Mouse (Mus musculus) hindbrain, embryonic 11.5 days (tissue): ENCODE measurements around the gene Olfr769. TPM values are rescaled to one million over a fixed set of nuclear protein-coding genes. Genes with fewer than 3 reads are reported as not detected.
"Not testable (repeated sequence)": the region's sequence is repeated elsewhere in the genome, so short reads cannot be mapped to it uniquely, and the experiment has no call there.

Experiments
- ATAC-seq: fragments of 200-750 bp; cut with Nextera tagmentation; 2 replicates; pipeline ENCODE4 v1.8.0; 2017; ENCODE audit warnings: mild to moderate bottlenecking, moderate TSS enrichment, moderate library complexity; ENCODE audit not compliant: low FRiP score
- DNase-seq: peaks from one replicate; pipeline ENCODE4 v3.0.0-alpha.2; 2015; ENCODE audit warnings: low spot score
- H3K27ac ChIP-seq: fragments of 300-500 bp; sonication (generic); 2 replicates; pipeline ENCODE4 v1.5.1; 2014; ENCODE audit warnings: mild to moderate bottlenecking, low read depth, low read length
- H3K27me3 ChIP-seq: fragments of 300-500 bp; sonication (generic); 2 replicates; pipeline ENCODE4 v1.6.1; 2014; ENCODE audit warnings: mild to moderate bottlenecking, low read length, moderate library complexity, mixed read lengths; ENCODE audit not compliant: control insufficient read depth, insufficient read depth
- H3K36me3 ChIP-seq: fragments of 300-500 bp; sonication (generic); 2 replicates; pipeline ENCODE4 v1.6.1; 2014; ENCODE audit warnings: mild to moderate bottlenecking, low read length, moderate library complexity, mixed read lengths; ENCODE audit not compliant: control insufficient read depth, insufficient read depth
- H3K4me1 ChIP-seq: fragments of 300-500 bp; sonication (generic); replicated peaks from 2 replicates; pipeline ENCODE4 v1.6.1; 2014; ENCODE audit warnings: low read length, mixed read lengths; ENCODE audit not compliant: control insufficient read depth, insufficient read depth
- H3K4me2 ChIP-seq: fragments of 300-500 bp; sonication (generic); replicated peaks from 2 replicates; pipeline ENCODE4 v1.6.1; 2014; ENCODE audit warnings: mild to moderate bottlenecking, low read depth, low read length
- H3K4me3 ChIP-seq: fragments of 300-500 bp; sonication (generic); 2 replicates; pipeline ENCODE4 v1.5.1; 2014; ENCODE audit warnings: low read depth, low read length
- H3K9ac ChIP-seq: fragments of 300-500 bp; sonication (generic); 2 replicates; pipeline ENCODE4 v1.6.1; 2014; ENCODE audit warnings: low read depth, low read length
- H3K9me3 ChIP-seq: fragments of 300-500 bp; sonication (generic); 2 replicates; pipeline ENCODE4 v1.6.1; 2016; ENCODE audit warnings: low read length; ENCODE audit not compliant: control insufficient read depth
- WGBS: fragments of 180-500 bp; shearing (Covaris S2); extraction: QIAGEN DNeasy Blood & Tissue Kit; methylation state at CpG from one replicate; pipeline ENCODE4 v1.1.7; 2014; 5-methylcytosine and 5-hydroxymethylcytosine counted together
- polyA plus RNA-seq: library from polyadenylated mRNA; unstranded; fragments of >200 nt; fragmentation: Nextera tagmentation; extraction: Ambion mirVana; gene quantifications from 2 replicates; pipeline ENCODE4 v1.2.1, GENCODE M21; 2014

The Olfr769 gene
- polyA plus RNA-seq = not detected in 2 replicates

DNA sequence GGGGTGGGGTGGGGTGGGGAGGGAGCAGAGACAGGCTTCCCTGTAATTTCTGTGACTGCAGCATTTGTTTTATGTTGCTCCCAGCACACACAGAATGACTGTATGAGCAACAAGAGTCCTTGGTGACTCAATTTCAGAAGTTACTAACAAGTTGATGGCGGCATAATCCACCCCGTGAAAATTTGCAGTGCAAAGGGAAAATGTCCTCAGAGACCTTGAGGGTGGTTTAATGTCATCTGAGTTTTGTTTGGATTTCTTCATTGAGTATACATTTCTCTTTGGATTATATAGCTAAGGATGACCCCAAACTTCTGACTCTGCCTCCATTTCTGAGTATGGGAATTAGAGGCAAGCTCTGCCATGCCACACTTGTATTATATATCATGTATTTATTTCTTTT is at the start of gene Olfr769:
TSS of gene Olfr769 (minus strand) at position 101 of the 400 bp plus-strand sequence.
- no peaks in the 10 kb centered on the region for H3K9me3 ChIP-seq
- no peak within 1 kb of the TSS for H3K4me3 ChIP-seq
- H3K36me3 ChIP-seq = no peaks in the 10 kb centered on the region
- 87% methylated on average over 2 of the region's 2 CpGs for WGBS
- ATAC-seq (no peak), DNase-seq (no peak)
- H3K4me1 ChIP-seq = no peaks in the 10 kb centered on the region
- H3K9ac ChIP-seq = no peak within 1 kb of the TSS
- H3K27ac ChIP-seq = no peak within 1 kb of the TSS
- no peaks in the 10 kb centered on the region for H3K27me3 ChIP-seq
- no peak within 1 kb of the TSS for H3K4me2 ChIP-seq

DNA sequence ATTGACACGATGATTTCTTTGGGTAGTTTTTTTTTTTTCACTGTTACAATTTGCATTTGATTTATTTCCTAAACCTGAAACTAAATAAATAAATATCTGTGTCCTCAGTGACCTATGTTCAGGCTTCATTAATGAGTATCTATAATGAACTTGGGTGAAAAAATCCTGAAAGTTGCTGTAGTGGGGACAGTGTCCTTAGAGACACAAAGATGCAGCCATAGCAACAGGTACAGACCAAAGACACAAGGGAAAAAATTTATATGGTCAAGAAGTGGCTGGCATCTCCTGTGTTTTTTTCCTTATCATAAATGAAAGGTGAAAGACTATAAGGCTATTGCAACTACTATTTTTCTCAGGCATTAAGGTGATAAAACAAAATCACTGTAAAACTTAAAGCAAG is 47.0 kb upstream of the Olfr769 start, which contains the start of gene Olfr771:
TSS of gene Olfr771 (minus strand) at position 101 of the 400 bp plus-strand sequence.
- Histone ChIP-seq H3K27me3 (no peaks in the 10 kb centered on the region), H3K27ac (no peak within 1 kb of the TSS), H3K36me3 (no peaks in the 10 kb centered on the region), H3K9ac (no peak within 1 kb of the TSS), H3K4me2 (no peak within 1 kb of the TSS), H3K4me3 (no peak within 1 kb of the TSS), H3K4me1 (no peaks in the 10 kb centered on the region), H3K9me3 (no peaks in the 10 kb centered on the region)
- DNase-seq (no peak), ATAC-seq (no peak)
- 86% methylated on average over 1 of the region's 1 CpGs for WGBS

DNA sequence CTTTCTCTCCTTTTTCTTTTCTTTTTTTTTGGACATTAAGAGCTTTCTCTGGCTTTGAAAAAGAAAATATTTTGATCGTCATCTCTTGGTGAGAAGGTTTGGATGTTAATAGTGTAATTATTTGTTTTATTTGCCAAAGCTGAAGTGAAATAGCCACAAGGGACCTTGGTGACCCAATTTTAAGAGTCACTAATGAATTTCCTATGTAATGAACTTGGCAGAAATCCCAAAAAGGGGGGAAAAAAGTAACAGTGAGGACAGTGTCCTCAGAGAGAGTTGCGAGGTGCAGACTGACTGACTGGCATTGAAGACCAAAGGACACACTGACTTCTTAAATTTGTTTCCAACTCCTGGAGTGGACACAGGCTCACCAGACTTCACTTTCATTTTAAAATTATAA is 21.2 kb upstream of the Olfr769 start, which contains the start of gene Olfr770:
TSS of gene Olfr770 (minus strand) at position 101 of the 400 bp plus-strand sequence.
- no peaks in the 10 kb centered on the region for H3K27me3 ChIP-seq
- H3K4me1 ChIP-seq = no peaks in the 10 kb centered on the region
- H3K4me3 ChIP-seq = no peak within 1 kb of the TSS
- WGBS = 98% methylated on average over 2 of the region's 2 CpGs
- DNase-seq (no peak), ATAC-seq (no peak)
- H3K4me2 ChIP-seq = no peak within 1 kb of the TSS
- no peak within 1 kb of the TSS for H3K9ac ChIP-seq
- H3K27ac ChIP-seq = no peak within 1 kb of the TSS
- H3K36me3 ChIP-seq = no peaks in the 10 kb centered on the region
- H3K9me3 ChIP-seq = no peaks in the 10 kb centered on the region

DNA sequence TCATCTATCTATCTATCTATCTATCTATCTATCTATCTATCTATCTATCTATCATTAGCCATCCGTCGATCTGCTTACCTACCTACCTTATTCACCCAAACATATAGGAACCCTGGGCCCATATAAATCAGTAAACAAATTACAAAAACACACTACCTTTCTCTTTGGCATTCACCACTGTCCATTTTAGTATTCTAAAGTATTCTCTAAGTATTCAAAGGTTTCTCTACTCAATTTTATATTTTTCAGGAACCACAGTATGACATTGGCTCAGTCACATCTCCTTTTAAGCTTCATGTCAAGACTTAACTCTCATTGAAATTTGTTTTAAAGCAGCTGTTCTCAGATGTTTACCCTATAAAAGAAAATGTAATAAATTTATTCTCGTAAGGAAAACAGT is 2.5 kb downstream of the Olfr769 start:
- Histone ChIP-seq H3K4me3 (no peak overlapping the region), H3K4me1 (no peaks in the 10 kb centered on the region), H3K9ac (no peak overlapping the region), H3K27me3 (no peaks in the 10 kb centered on the region), H3K9me3 (no peaks in the 10 kb centered on the region), H3K27ac (no peak overlapping the region), H3K4me2 (no peak overlapping the region), H3K36me3 (no peaks in the 10 kb centered on the region)
- DNase-seq (no peak), ATAC-seq (no peak)
- WGBS = 92% methylated on average over 3 of the region's 3 CpGs

DNA sequence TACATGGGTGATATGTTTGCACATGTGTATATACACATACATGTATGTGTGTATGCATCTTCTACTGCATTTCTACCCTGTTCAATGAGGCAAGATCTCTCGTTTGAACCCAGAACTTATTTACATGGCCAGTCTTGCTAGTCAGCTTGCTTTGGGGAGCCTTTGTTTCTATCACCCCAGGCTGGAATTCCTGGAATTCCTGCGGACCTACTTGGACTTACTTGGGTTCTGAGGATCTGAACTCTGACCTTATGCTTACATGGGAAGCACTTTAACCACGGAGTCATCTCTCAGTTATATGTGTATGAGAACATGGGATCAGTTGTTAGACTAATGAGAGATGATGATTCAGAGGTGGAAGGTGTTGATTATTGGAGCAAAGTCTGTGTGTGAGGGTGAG is 16.4 kb downstream of the Olfr769 start:
- Histone ChIP-seq H3K27ac (no peak overlapping the region), H3K36me3 (no peaks in the 10 kb centered on the region), H3K4me1 (no peaks in the 10 kb centered on the region), H3K4me3 (no peak overlapping the region), H3K4me2 (no peak overlapping the region), H3K27me3 (no peaks in the 10 kb centered on the region), H3K9ac (no peak overlapping the region), H3K9me3 (no peaks in the 10 kb centered on the region)
- WGBS = 47% methylated on average over 3 of the region's 3 CpGs
- ATAC-seq = no peak
- DNase-seq = no peak

DNA sequence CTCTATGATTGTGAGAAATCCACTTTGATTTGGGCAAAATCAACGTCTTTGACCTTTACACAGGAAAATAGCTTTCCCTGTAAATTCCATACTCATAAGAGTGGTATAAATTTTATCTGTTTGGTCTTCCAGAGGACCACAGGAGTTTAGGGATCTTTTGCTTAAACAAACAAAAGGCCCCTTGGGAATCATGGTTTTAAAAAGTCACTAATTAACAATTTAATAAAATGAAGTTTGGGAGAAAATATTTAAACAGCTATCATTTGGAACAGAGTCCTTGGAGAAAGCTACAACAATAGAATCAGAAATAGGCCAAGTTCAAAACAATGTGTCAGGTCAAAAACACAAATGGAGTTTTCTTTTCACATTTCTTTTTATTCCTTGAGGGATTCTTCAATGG is 18.4 kb downstream of the Olfr769 start, which contains the start of gene Olfr768:
TSS of gene Olfr768 (minus strand) at position 101 of the 400 bp plus-strand sequence.
- Histone ChIP-seq H3K9ac (no peak within 1 kb of the TSS), H3K4me3 (no peak within 1 kb of the TSS), H3K27me3 (no peaks in the 10 kb centered on the region), H3K9me3 (no peaks in the 10 kb centered on the region), H3K27ac (no peak within 1 kb of the TSS), H3K36me3 (no peaks in the 10 kb centered on the region), H3K4me2 (no peak within 1 kb of the TSS), H3K4me1 (no peaks in the 10 kb centered on the region)
- 94% methylated on average over 1 of the region's 1 CpGs for WGBS
- no peak for ATAC-seq
- no peak for DNase-seq

DNA sequence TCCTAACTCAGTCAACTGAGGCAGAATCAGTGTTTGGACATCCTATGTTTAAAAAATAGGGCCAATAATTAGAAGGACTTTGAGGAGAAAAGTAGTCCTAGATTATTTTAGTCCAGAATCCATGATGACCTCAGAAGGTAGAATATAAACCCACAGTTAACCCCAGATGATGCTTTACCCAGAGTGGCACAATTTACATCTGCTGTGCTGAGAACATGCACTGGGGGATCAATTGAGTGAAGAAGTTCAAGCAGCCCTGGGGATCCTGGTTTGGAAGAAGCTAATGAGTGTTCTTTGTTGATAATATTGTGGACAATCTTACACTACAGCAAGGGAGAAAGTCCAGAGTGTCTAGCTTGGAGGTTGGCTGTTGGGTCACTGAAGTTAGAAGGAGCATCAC is 34.9 kb downstream of the Olfr769 start, which contains the start of gene Olfr767:
TSS of gene Olfr767 (minus strand) at position 101 of the 400 bp plus-strand sequence.
- not testable (repeated sequence) for H3K4me2 ChIP-seq, DNase-seq, H3K4me1 ChIP-seq, H3K4me3 ChIP-seq, ATAC-seq, H3K27me3 ChIP-seq, H3K36me3 ChIP-seq, H3K9ac ChIP-seq, H3K9me3 ChIP-seq, H3K27ac ChIP-seq

DNA sequence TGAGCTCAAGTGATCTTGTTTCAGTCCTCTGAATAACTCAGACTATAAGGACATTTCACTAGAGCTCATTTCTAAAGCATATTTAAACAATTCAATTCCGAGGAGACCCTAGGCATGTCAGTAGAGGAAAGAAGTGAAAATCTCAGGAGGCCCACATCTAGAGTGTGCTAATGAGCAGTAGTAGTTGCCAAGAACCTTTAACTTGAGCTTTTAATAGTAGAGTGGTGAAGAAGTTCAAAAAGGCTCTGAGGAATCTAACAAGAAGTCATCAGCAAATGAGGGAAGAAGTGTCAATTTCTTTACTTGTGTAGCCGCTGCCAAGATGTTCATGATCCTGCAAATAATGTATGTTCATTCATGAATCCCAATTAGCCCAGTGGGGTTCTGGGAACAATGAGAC is 48.8 kb downstream of the Olfr769 start, which contains the start of gene Olfr766-ps1:
TSS of gene Olfr766-ps1 (minus strand) at position 101 of the 400 bp plus-strand sequence.
- Histone ChIP-seq H3K27ac (no peak within 1 kb of the TSS), H3K9me3 (no peaks in the 10 kb centered on the region), H3K36me3 (no peaks in the 10 kb centered on the region), H3K27me3 (no peaks in the 10 kb centered on the region), H3K4me1 (no peaks in the 10 kb centered on the region), H3K4me2 (no peak within 1 kb of the TSS), H3K4me3 (no peak within 1 kb of the TSS), H3K9ac (no peak within 1 kb of the TSS)
- ATAC-seq = no peak
- WGBS = 89% methylated on average over 2 of the region's 2 CpGs
- no peak for DNase-seq
